Mouse (Mus musculus) lung, postnatal 0 days (tissue): ENCODE measurements around the gene Pim2.

Source experiments
- CTCF ChIP-seq: IDR thresholded peaks from 2 replicates; pipeline ENCODE4 v1.5.1; 2016; ENCODE audit warnings: antibody characterized with exemption, mild to moderate bottlenecking
- EP300 ChIP-seq: IDR thresholded peaks from 2 replicates; pipeline ENCODE4 v1.6.1; 2016; ENCODE audit warnings: antibody characterized with exemption, mild to moderate bottlenecking, control low read depth

DNA sequence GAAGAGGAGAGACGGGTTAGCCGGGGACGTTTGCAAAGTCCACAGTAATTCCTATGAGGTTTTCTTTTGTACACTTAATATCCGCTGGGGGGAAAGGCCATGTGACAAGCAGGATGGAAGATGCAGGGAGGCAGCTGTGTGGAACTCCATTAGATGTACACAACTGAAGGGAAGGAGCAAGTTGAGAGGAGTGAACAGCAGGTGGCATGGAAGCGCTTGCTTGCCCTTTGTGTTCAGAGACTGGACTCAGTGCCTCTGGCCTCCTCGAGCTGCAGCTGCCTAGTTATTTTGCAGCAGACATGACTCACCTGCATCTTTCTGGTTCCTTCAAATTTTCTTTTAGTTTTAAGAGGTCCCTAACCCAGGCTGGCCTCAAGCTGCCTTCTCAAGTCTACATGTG is 32.4 kb downstream of the Pim2 start:
- TF ChIP-seq CTCF, result no peak
- no peak for TF ChIP-seq EP300
